In genomic region chr19:12488205-12488966, GRCm38 (mm10) we compare ENCODE assay signal across 8 mouse cellular contexts. TPM values are rescaled to one million over a fixed set of nuclear protein-coding genes. Genes with fewer than 3 reads are reported as not detected.
DNase-seq lines count a peak whose midpoint lies in the region; ATAC-seq and TF ChIP-seq lines count a peak whose summit lies in the region.

No protein-coding gene starts in this region.

- intact Hi-C loops in heart, postnatal 36 days (cut with DNase I), result no loop called here

- no peak overlapping the region for H3K4me2 ChIP-seq in forebrain, embryonic 16.5 days (ENCODE audit: low read length)
- 0 out of 2 replicates have a peak overlapping the region, but pooled peaks have one; percentile 0 for H3K4me2 ChIP-seq in midbrain, embryonic 16.5 days (ENCODE audit: low read length)

- no peaks in the 10 kb centered on the region for H3K27me3 ChIP-seq in heart, embryonic 10.5 days (ENCODE audit: insufficient read depth, poor library complexity, severe bottlenecking)
- no peaks in the 10 kb centered on the region for H3K27me3 ChIP-seq in forebrain, embryonic 16.5 days (replicated peaks; ENCODE audit: control insufficient read depth, insufficient read depth, low read length)
- H3K27me3 ChIP-seq in midbrain, embryonic 16.5 days (ENCODE audit: control insufficient read depth, insufficient read depth, low read depth, low read length), result no peaks in the 10 kb centered on the region

- no peak overlapping the region for H3K4me3 ChIP-seq in heart, embryonic 10.5 days
- no peak overlapping the region for H3K4me3 ChIP-seq in bone marrow, adult 2 months (replicated peaks; ENCODE audit: control insufficient read depth, low read depth, low read length)
- no peak overlapping the region for H3K4me3 ChIP-seq in forebrain, embryonic 16.5 days (replicated peaks; ENCODE audit: low read length)
- H3K4me3 ChIP-seq in midbrain, embryonic 16.5 days (ENCODE audit: low read depth, low read length), result no peak overlapping the region

- H3K9me3 ChIP-seq in heart, embryonic 10.5 days, result no peaks in the 10 kb centered on the region
- no peaks in the 10 kb centered on the region for H3K9me3 ChIP-seq in forebrain, embryonic 16.5 days (ENCODE audit: control insufficient read depth, low read length)
- H3K9me3 ChIP-seq in midbrain, embryonic 16.5 days (replicated peaks; ENCODE audit: control insufficient read depth, low read length, poor library complexity, severe bottlenecking), result no peaks in the 10 kb centered on the region

- peaks cover 18% of the 10 kb centered on the region for H3K4me1 ChIP-seq in heart, embryonic 10.5 days
- peaks cover 1% of the 10 kb centered on the region; the same call in 1 of the 2 replicates for H3K4me1 ChIP-seq in bone marrow, adult 2 months (ENCODE audit: control insufficient read depth, insufficient read depth, low read length)
- peaks cover 15% of the 10 kb centered on the region for H3K4me1 ChIP-seq in forebrain, embryonic 16.5 days (replicated peaks; ENCODE audit: control insufficient read depth, insufficient read depth, low read length)
- peaks cover 21% of the 10 kb centered on the region for H3K4me1 ChIP-seq in midbrain, embryonic 16.5 days (ENCODE audit: control insufficient read depth, insufficient read depth, low read length)

- H3K9ac ChIP-seq in forebrain, embryonic 16.5 days (replicated peaks; ENCODE audit: low read depth, low read length), result no peak overlapping the region
- no peak overlapping the region for H3K9ac ChIP-seq in midbrain, embryonic 16.5 days (ENCODE audit: low read depth, low read length)

- WGBS in heart, embryonic 10.5 days, result 24% methylated on average over 9 of the region's 9 CpGs
- 33% methylated on average over 9 of the region's 9 CpGs for WGBS in bone marrow, adult 2 months
- WGBS in forebrain, embryonic 16.5 days, result 8% methylated on average over 9 of the region's 9 CpGs
- 15% methylated on average over 9 of the region's 9 CpGs for WGBS in large intestine, adult 2 months
- 9% methylated on average over 9 of the region's 9 CpGs for WGBS in midbrain, embryonic 16.5 days

- 0 out of 2 replicates have a peak, but pooled peaks cover 4% of the 10 kb centered on the region for H3K36me3 ChIP-seq in heart, embryonic 10.5 days
- peaks cover 6% of the 10 kb centered on the region; the same call in 1 of the 2 replicates for H3K36me3 ChIP-seq in forebrain, embryonic 16.5 days (ENCODE audit: control insufficient read depth, insufficient read depth)
- peaks cover 25% of the 10 kb centered on the region for H3K36me3 ChIP-seq in midbrain, embryonic 16.5 days (ENCODE audit: control insufficient read depth, insufficient read depth, low read length)

- TF ChIP-seq POLR2A in bone marrow, adult 2 months (IDR thresholded peaks at IDR 0.05; ENCODE audit: borderline replicate concordance, control insufficient read depth, low read depth, low read length), result no peak

- TF ChIP-seq CTCF in bone marrow, adult 2 months (IDR thresholded peaks at IDR 0.05; ENCODE audit: control insufficient read depth, insufficient read depth, low read length), result peak; percentile 66

- H3K27ac ChIP-seq in heart, embryonic 10.5 days, result no peak overlapping the region
- no peak overlapping the region for H3K27ac ChIP-seq in bone marrow, adult 2 months (ENCODE audit: control insufficient read depth, insufficient read depth, low read depth, low read length, poor library complexity)
- no peak overlapping the region for H3K27ac ChIP-seq in forebrain, embryonic 16.5 days (ENCODE audit: low read length)
- peak overlapping the region; percentile 64 for H3K27ac ChIP-seq in midbrain, embryonic 16.5 days (ENCODE audit: low read length)

- ATAC-seq in forebrain, embryonic 16.5 days, result peak; percentile 41
- ATAC-seq in midbrain, embryonic 16.5 days, result peak; percentile 27

- DNase-seq in heart, embryonic 10.5 days (ENCODE audit: low spot score), result peak; percentile 58
- no peak for DNase-seq in heart, postnatal 36 days
- peak; percentile 59 for DNase-seq in large intestine, adult 2 months (ENCODE audit: low read depth, low spot score)
- DNase-seq in urinary bladder, postnatal 25 days (ENCODE audit: low spot score), result peak; percentile 53
- DNase-seq in ovary, postnatal 10 days (ENCODE audit: low spot score), result no peak

RNA-seq across cellular contexts. Expression of gene Dtx4, which starts 12.9 kb away (rescaled TPM):
- 0.91 and 2.9 TPM in 2 replicates for polyA plus RNA-seq in heart, embryonic 10.5 days (2016; fragmentation: Nextera tagmentation; extraction: Ambion mirVana)
- total RNA-seq in heart, postnatal 36 days (2021), result 1 to 10 TPM; 6.4 to 7.8 TPM
- 2.3 and 6.7 TPM in 2 replicates for polyA plus RNA-seq in bone marrow, adult 2 months (2011; ENCODE audit: insufficient read depth, insufficient read length, low replicate concordance, missing spikeins)
- 20.3 and 21.3 TPM in 2 replicates for polyA plus RNA-seq in forebrain, embryonic 16.5 days (2015; fragmentation: Nextera tagmentation; extraction: Ambion mirVana)
- 10.3 and 13.1 TPM in 2 replicates for polyA plus RNA-seq in large intestine, adult 2 months (2012; rRNA removed)
- polyA plus RNA-seq in midbrain, embryonic 16.5 days (2015; fragmentation: Nextera tagmentation; extraction: Ambion mirVana), result 38.6 and 39.3 TPM in 2 replicates

RNA-seq across cellular contexts. Expression of gene Mpeg1, which starts 27.8 kb away (rescaled TPM):
- polyA plus RNA-seq in heart, embryonic 10.5 days (2016; fragmentation: Nextera tagmentation; extraction: Ambion mirVana), result 0.05 TPM in 1 of 2 replicates, not detected in the other
- total RNA-seq in heart, postnatal 36 days (2021), result 10 to 100 TPM in 1 of 2 experiments, 1 to 10 TPM in 1; 8.6 to 12.2 TPM
- 20.5 and 54.7 TPM in 2 replicates for polyA plus RNA-seq in bone marrow, adult 2 months (2011; ENCODE audit: insufficient read depth, insufficient read length, low replicate concordance, missing spikeins)
- polyA plus RNA-seq in forebrain, embryonic 16.5 days (2015; fragmentation: Nextera tagmentation; extraction: Ambion mirVana), result 0.39 and 0.47 TPM in 2 replicates
- 7.9 and 17.8 TPM in 2 replicates for polyA plus RNA-seq in large intestine, adult 2 months (2012; rRNA removed)
- 0.69 and 0.71 TPM in 2 replicates for polyA plus RNA-seq in midbrain, embryonic 16.5 days (2015; fragmentation: Nextera tagmentation; extraction: Ambion mirVana)

RNA-seq across cellular contexts. Expression of gene Fam111a, which starts 57.2 kb away (rescaled TPM):
- 20.4 and 21.3 TPM in 2 replicates for polyA plus RNA-seq in heart, embryonic 10.5 days (2016; fragmentation: Nextera tagmentation; extraction: Ambion mirVana)
- total RNA-seq in heart, postnatal 36 days (2021), result 1 to 10 TPM; 5.9 to 6.9 TPM
- polyA plus RNA-seq in bone marrow, adult 2 months (2011; ENCODE audit: insufficient read depth, insufficient read length, low replicate concordance, missing spikeins), result 42.1 and 61.9 TPM in 2 replicates
- 7.7 and 9.8 TPM in 2 replicates for polyA plus RNA-seq in forebrain, embryonic 16.5 days (2015; fragmentation: Nextera tagmentation; extraction: Ambion mirVana)
- 2.2 and 2.8 TPM in 2 replicates for polyA plus RNA-seq in large intestine, adult 2 months (2012; rRNA removed)
- polyA plus RNA-seq in midbrain, embryonic 16.5 days (2015; fragmentation: Nextera tagmentation; extraction: Ambion mirVana), result 5.3 and 6.5 TPM in 2 replicates

Comparison
In these comparisons a context has a peak if more than half of its experiments do, and no peak if none do; other contexts are left out.
1. DNase-seq: peak in heart, embryonic 10.5 days (single experiment), large intestine, adult 2 months (single experiment) and urinary bladder, postnatal 25 days (single experiment); none in heart, postnatal 36 days (0 of 2) and ovary, postnatal 10 days (single experiment).